1 mouse cellular context compared by ENCODE assay signal in genomic region chr1:173820794-173821480, GRCm38 (mm10). TPM values are rescaled to one million over a fixed set of nuclear protein-coding genes. Genes with fewer than 3 reads are reported as not detected.
"Had no signal": no experiment of that assay in that cellular context is flagged by ENCODE, and none has a peak within 500 bp of the region (broad histone marks: within the 10 kb centered on the region; RNA-seq: fewer than 3 reads in every experiment).

No protein-coding gene starts in this region.

RNA-seq across cellular contexts. Expression of gene Ifi204, which starts 54.2 kb away (rescaled TPM):
- polyA plus RNA-seq: erythroblast, embryonic 14.5 days had no signal
